Mouse (Mus musculus) lung, postnatal 0 days (tissue): ENCODE data around the gene Rrp1b. TPM values are rescaled to one million over a fixed set of nuclear protein-coding genes. Genes with fewer than 3 reads are reported as not detected.
A peak's percentile ranks its signal among the peaks of the same experiment; 100 is the strongest.

Experiments
- ATAC-seq: fragments of 200-750 bp; cut with Nextera tagmentation; 2 replicates; pipeline ENCODE4 v1.8.0; 2017; ENCODE audit warnings: moderate library complexity
- DNase-seq: peaks from one replicate; pipeline ENCODE4 v3.0.0-alpha.2; 2016; ENCODE audit warnings: low spot score
- H3K27ac ChIP-seq: fragments of 300-500 bp; sonication (generic); 2 replicates; pipeline ENCODE4 v1.5.1; 2014; ENCODE audit warnings: antibody characterized with exemption, mild to moderate bottlenecking, low read length, mixed read lengths
- H3K27me3 ChIP-seq: fragments of 300-500 bp; sonication (generic); replicated peaks from 2 replicates; pipeline ENCODE4 v1.6.1; 2014; ENCODE audit warnings: low read length, mixed read lengths; ENCODE audit not compliant: insufficient read depth
- H3K36me3 ChIP-seq: fragments of 300-500 bp; sonication (generic); 2 replicates; pipeline ENCODE4 v1.6.1; 2014; ENCODE audit warnings: low read length, mixed read lengths; ENCODE audit not compliant: insufficient read depth
- H3K4me1 ChIP-seq: fragments of 300-500 bp; sonication (generic); 2 replicates; pipeline ENCODE4 v1.6.1; 2014; ENCODE audit warnings: antibody characterized with exemption, low read depth, low read length, mixed read lengths; ENCODE audit not compliant: insufficient read depth
- H3K4me2 ChIP-seq: fragments of 300-500 bp; sonication (generic); replicated peaks from 2 replicates; pipeline ENCODE4 v1.6.1; 2014; ENCODE audit warnings: low read depth, mild to moderate bottlenecking, low read length, moderate library complexity, mixed read lengths
- H3K4me3 ChIP-seq: fragments of 300-500 bp; sonication (generic); 2 replicates; pipeline ENCODE4 v1.5.1; 2014; ENCODE audit warnings: low read depth, low read length
- H3K9ac ChIP-seq: fragments of 300-500 bp; sonication (generic); replicated peaks from 2 replicates; pipeline ENCODE4 v1.6.1; 2014; ENCODE audit warnings: low read depth, mild to moderate bottlenecking
- H3K9me3 ChIP-seq: fragments of 300-500 bp; sonication (generic); 2 replicates; pipeline ENCODE4 v1.6.1; 2016; ENCODE audit warnings: low read length, mixed read lengths
- CTCF ChIP-seq: IDR thresholded peaks from 2 replicates; pipeline ENCODE4 v1.5.1; 2016; ENCODE audit warnings: antibody characterized with exemption, mild to moderate bottlenecking
- EP300 ChIP-seq: IDR thresholded peaks from 2 replicates; pipeline ENCODE4 v1.6.1; 2016; ENCODE audit warnings: antibody characterized with exemption, mild to moderate bottlenecking, control low read depth
- WGBS: fragments of 180-500 bp; shearing (Covaris S2); extraction: QIAGEN DNeasy Blood & Tissue Kit; methylation state at CpG from one replicate; pipeline ENCODE4 v1.1.7; 2014; 5-methylcytosine and 5-hydroxymethylcytosine counted together
- polyA plus RNA-seq: library from polyadenylated mRNA; unstranded; fragments of >200 nt; fragmentation: Nextera tagmentation; extraction: Ambion mirVana; gene quantifications from 2 replicates; pipeline ENCODE4 v1.2.1, GENCODE M21; 2015

Rrp1b gene
- polyA plus RNA-seq, 1 experiment from 2014 or later = 26.3 TPM

GRCm38 (mm10) chr17:31995784-31996183 lies 40.1 kb upstream of the Rrp1b start:
- WGBS = 55% methylated on average over 2 of the region's 2 CpGs
- ATAC-seq = no peak
- no peaks in the 10 kb centered on the region for H3K4me1 ChIP-seq

GRCm38 (mm10) chr17:31996331-31996730 lies 39.6 kb upstream of the Rrp1b start:
- Histone ChIP-seq H3K36me3 (no peaks in the 10 kb centered on the region), H3K4me2 (no peak overlapping the region), H3K27me3 (no peaks in the 10 kb centered on the region), H3K27ac (no peak overlapping the region), H3K4me1 (no peaks in the 10 kb centered on the region), H3K4me3 (no peak overlapping the region), H3K9me3 (no peaks in the 10 kb centered on the region), H3K9ac (no peak overlapping the region)
- TF ChIP-seq CTCF = no peak
- no peak for TF ChIP-seq EP300
- 65% methylated on average over 4 of the region's 4 CpGs for WGBS
- DNase-seq (no peak), ATAC-seq (no peak)

More at GRCm38 (mm10) chr17:31995784-31996183, 40.1 kb upstream of the Rrp1b start:
- no peaks in the 10 kb centered on the region for H3K27me3 ChIP-seq
- no peak for DNase-seq
- no peak overlapping the region for H3K4me2 ChIP-seq
- no peak overlapping the region for H3K4me3 ChIP-seq
- H3K9me3 ChIP-seq = no peaks in the 10 kb centered on the region
- no peaks in the 10 kb centered on the region for H3K36me3 ChIP-seq
- no peak overlapping the region for H3K27ac ChIP-seq
- no peak overlapping the region for H3K9ac ChIP-seq
- TF ChIP-seq EP300 (no peak), CTCF (no peak)

GRCm38 (mm10) chr17:31998351-31998750 lies 37.5 kb upstream of the Rrp1b start:
- H3K36me3 ChIP-seq = no peaks in the 10 kb centered on the region
- peak; percentile 53 for DNase-seq
- ATAC-seq = no peak
- no peak for TF ChIP-seq EP300
- H3K27ac ChIP-seq = no peak overlapping the region
- no peak overlapping the region for H3K4me3 ChIP-seq
- no peak overlapping the region for H3K9ac ChIP-seq
- no peaks in the 10 kb centered on the region for H3K27me3 ChIP-seq
- no peaks in the 10 kb centered on the region for H3K4me1 ChIP-seq
- H3K4me2 ChIP-seq = no peak overlapping the region
- H3K9me3 ChIP-seq = no peaks in the 10 kb centered on the region
- WGBS = 37% methylated on average over 1 of the region's 1 CpGs

- TF ChIP-seq EP300 (no peak), CTCF (no peak)
- H3K27ac ChIP-seq = no peak overlapping the region
- no peak overlapping the region for H3K4me2 ChIP-seq
- H3K36me3 ChIP-seq = no peaks in the 10 kb centered on the region
- no peaks in the 10 kb centered on the region for H3K9me3 ChIP-seq
- no peak overlapping the region for H3K9ac ChIP-seq
- H3K4me3 ChIP-seq = no peak overlapping the region
- DNase-seq = no peak
- 91% methylated on average over 3 of the region's 3 CpGs for WGBS
- ATAC-seq = no peak
- H3K27me3 ChIP-seq = no peaks in the 10 kb centered on the region
- H3K4me1 ChIP-seq = no peaks in the 10 kb centered on the region
Observed at GRCm38 (mm10) chr17:32003251-32003650, 32.6 kb upstream of the Rrp1b start.

- Histone ChIP-seq H3K9ac (no peak overlapping the region), H3K4me1 (no peaks in the 10 kb centered on the region), H3K27ac (no peak overlapping the region), H3K4me2 (no peak overlapping the region), H3K4me3 (no peak overlapping the region), H3K36me3 (no peaks in the 10 kb centered on the region), H3K9me3 (no peaks in the 10 kb centered on the region), H3K27me3 (no peaks in the 10 kb centered on the region)
- DNase-seq = peak; percentile 83
- TF ChIP-seq EP300 (peak; percentile 81), CTCF (no peak)
- ATAC-seq = peak; percentile 94
- 45% methylated on average over 5 of the region's 5 CpGs for WGBS
Observed at GRCm38 (mm10) chr17:32006800-32007199, 29.1 kb upstream of the Rrp1b start.

GRCm38 (mm10) chr17:32011694-32012093 lies 24.2 kb upstream of the Rrp1b start:
- WGBS = 72% methylated on average over 6 of the region's 6 CpGs
- no peaks in the 10 kb centered on the region for H3K4me1 ChIP-seq
- no peaks in the 10 kb centered on the region for H3K36me3 ChIP-seq
- no peak overlapping the region for H3K9ac ChIP-seq
- no peak overlapping the region for H3K4me2 ChIP-seq
- no peak overlapping the region for H3K27ac ChIP-seq
- DNase-seq (no peak), ATAC-seq (no peak)
- no peak for TF ChIP-seq EP300
- no peaks in the 10 kb centered on the region for H3K9me3 ChIP-seq
- H3K27me3 ChIP-seq = no peaks in the 10 kb centered on the region
- H3K4me3 ChIP-seq = no peak overlapping the region

- Histone ChIP-seq H3K27ac (no peak overlapping the region), H3K9ac (no peak overlapping the region), H3K9me3 (no peaks in the 10 kb centered on the region), H3K4me2 (no peak overlapping the region), H3K27me3 (no peaks in the 10 kb centered on the region), H3K4me3 (no peak overlapping the region), H3K4me1 (no peaks in the 10 kb centered on the region), H3K36me3 (no peaks in the 10 kb centered on the region)
- DNase-seq = no peak
- WGBS = 46% methylated on average over 3 of the region's 3 CpGs
- TF ChIP-seq EP300 (no peak), CTCF (no peak)
- ATAC-seq = no peak
Observed at GRCm38 (mm10) chr17:32012254-32012653, 23.6 kb upstream of the Rrp1b start.
